Mouse (Mus musculus): ENCODE data around the gene Rdh16f2.
"Not testable (repeated sequence)": the region's sequence is repeated elsewhere in the genome, so short reads cannot be mapped to it uniquely, and the experiment has no call there.

The Rdh16f2 gene

GRCm38 (mm10) chr10:127891481-127891880 is 25.2 kb downstream of the Rdh16f2 start:
- no peak for DNase-seq (ENCODE audit: low spot score)

- DNase-seq (ENCODE audit: low spot score), result peak; percentile 78
These were observed 27.1 kb downstream of the Rdh16f2 start for GRCm38 (mm10) chr10:127893163-127894022.

- DNase-seq (ENCODE audit: low spot score), result no peak
These were observed 30.4 kb downstream of the Rdh16f2 start for GRCm38 (mm10) chr10:127896705-127897104.

GRCm38 (mm10) chr10:127897506-127897905 is 31.2 kb downstream of the Rdh16f2 start:
- DNase-seq (ENCODE audit: low spot score), result peak; percentile 22

- no peak for DNase-seq (ENCODE audit: low spot score)
These were observed 31.9 kb downstream of the Rdh16f2 start, which contains the start of gene Sdr9c7 for GRCm38 (mm10) chr10:127898218-127898617. TSS of gene Sdr9c7 (plus strand) at chr10:127898518.

- peak; percentile 71 for DNase-seq (ENCODE audit: low spot score)
These were observed 33.5 kb downstream of the Rdh16f2 start for GRCm38 (mm10) chr10:127899783-127900182.

- no peak for DNase-seq (ENCODE audit: low spot score)
These were observed 35.5 kb downstream of the Rdh16f2 start for GRCm38 (mm10) chr10:127901751-127902150.

GRCm38 (mm10) chr10:127903116-127903515 is 36.8 kb downstream of the Rdh16f2 start:
- no peak for DNase-seq (ENCODE audit: low spot score)

GRCm38 (mm10) chr10:127904718-127905446 is 38.6 kb downstream of the Rdh16f2 start:
- peak; percentile 16 for DNase-seq (ENCODE audit: low spot score)

- no peak for DNase-seq (ENCODE audit: low spot score)
These were observed 39.9 kb downstream of the Rdh16f2 start for GRCm38 (mm10) chr10:127906138-127906537.

- no peak for DNase-seq (ENCODE audit: low spot score)
These were observed 41.2 kb downstream of the Rdh16f2 start for GRCm38 (mm10) chr10:127907386-127907951.

GRCm38 (mm10) chr10:127915578-127915977 is 49.3 kb downstream of the Rdh16f2 start:
- DNase-seq (ENCODE audit: low spot score), result no peak

GRCm38 (mm10) chr10:127917183-127917582 is 50.9 kb downstream of the Rdh16f2 start:
- not testable (repeated sequence) for DNase-seq (ENCODE audit: low spot score)

- DNase-seq (ENCODE audit: low spot score), result no peak
These were observed 51.4 kb downstream of the Rdh16f2 start for GRCm38 (mm10) chr10:127917651-127918050.

GRCm38 (mm10) chr10:127922241-127922640 is 56.0 kb downstream of the Rdh16f2 start:
- DNase-seq (ENCODE audit: low spot score), result peak; percentile 12

GRCm38 (mm10) chr10:127923024-127923423 is 56.8 kb downstream of the Rdh16f2 start:
- DNase-seq (ENCODE audit: low spot score), result no peak

- no peak for DNase-seq (ENCODE audit: low spot score)
These were observed 58.5 kb downstream of the Rdh16f2 start for GRCm38 (mm10) chr10:127924597-127925378.

All from yolk sac, embryonic 10.5 days (tissue).